Mouse (Mus musculus): ENCODE measurements around the gene Pdk3.

GRCm38 (mm10) chrX:93862525-93863086, 30.6 kb upstream of the Pdk3 start:
- TF ChIP-seq CTCF (conservative IDR thresholded peaks at IDR 0.05; ENCODE audit: insufficient read depth, insufficient read length, low read depth, low read length) (no peak), POLR2A (IDR thresholded peaks at IDR 0.05; ENCODE audit: low read depth, low read length) (no peak)
